Mouse (Mus musculus) MEL (cell line): ENCODE measurements around the gene Dchs2. TPM values are rescaled to one million over a fixed set of nuclear protein-coding genes. Genes with fewer than 3 reads are reported as not detected.

Source experiments
- DNase-seq: peaks from one replicate; pipeline ENCODE4 v3.0.0; 2011; ENCODE audit warnings: low read depth, low spot score
- H3K27ac ChIP-seq: 2 replicates; pipeline ENCODE4 v1.5.1; 2012; ENCODE audit warnings: low read depth, mild to moderate bottlenecking, control low read depth, low read length, moderate library complexity; ENCODE audit not compliant: control insufficient read depth
- H3K27me3 ChIP-seq, 2 experiments: fragments of 150-350 bp in 1 of 2; sonication (generic) in 1 of 2; 2 replicates each; pipeline ENCODE4 v1.6.1; 2012; ENCODE audit warnings: low read length in 2 of 2, mild to moderate bottlenecking in 2 of 2, improper control_type of control experiment in 1 of 2, moderate library complexity in 1 of 2; ENCODE audit not compliant: insufficient read depth in 2 of 2, control insufficient read depth in 1 of 2
- H3K36me3 ChIP-seq, 2 experiments: 2 replicates each; pipeline ENCODE4 v1.6.1; 2012 to 2014; ENCODE audit warnings: low read length in 2 of 2, improper control_type of control experiment in 1 of 2, inconsistent platforms in 1 of 2, mild to moderate bottlenecking in 1 of 2; ENCODE audit not compliant: insufficient read depth in 2 of 2, control insufficient read depth in 1 of 2
- H3K4me1 ChIP-seq, 2 experiments: fragments of 150-350 bp in 1 of 2; sonication (generic) in 1 of 2; 2 replicates each; pipeline ENCODE4 v1.6.1; 2012; ENCODE audit warnings: low read length in 2 of 2, improper control_type of control experiment in 1 of 2, mild to moderate bottlenecking in 1 of 2; ENCODE audit not compliant: insufficient read depth in 2 of 2, control insufficient read depth in 1 of 2
- H3K4me3 ChIP-seq, 2 experiments: fragments of 150-350 bp in 1 of 2; sonication (generic) in 1 of 2; 2 replicates each; pipeline ENCODE4 v1.5.1; 2012; ENCODE audit warnings: low read depth in 2 of 2, low read length in 2 of 2, mild to moderate bottlenecking in 2 of 2, moderate library complexity in 2 of 2, control low read depth in 1 of 2, improper control_type of control experiment in 1 of 2; ENCODE audit not compliant: control insufficient read depth in 1 of 2, insufficient read depth in 1 of 2
- H3K79me2 ChIP-seq: 2 replicates; pipeline ENCODE4 v1.6.1; 2012; ENCODE audit warnings: mild to moderate bottlenecking, low read length, moderate library complexity; ENCODE audit not compliant: control insufficient read depth, poor library complexity, insufficient read depth
- H3K9ac ChIP-seq: 2 replicates; pipeline ENCODE4 v1.6.1; 2012; ENCODE audit warnings: low read depth, mild to moderate bottlenecking, control low read depth, low read length, moderate library complexity; ENCODE audit not compliant: control insufficient read depth, poor library complexity, severe bottlenecking
- H3K9me3 ChIP-seq: fragments of 150-350 bp; sonication (generic); replicated peaks from 2 replicates; pipeline ENCODE4 v1.6.1; 2012; ENCODE audit warnings: mild to moderate bottlenecking, low read length, improper control_type of control experiment, moderate library complexity; ENCODE audit not compliant: insufficient read depth
- BHLHE40 ChIP-seq: IDR thresholded peaks from 2 replicates; pipeline ENCODE4 v1.6.1; 2012; ENCODE audit warnings: low read depth, mild to moderate bottlenecking, inconsistent platforms, low read length, improper control_type of control experiment, borderline replicate concordance
- CHD2 ChIP-seq: IDR thresholded peaks from 2 replicates; pipeline ENCODE4 v1.6.1; 2011; ENCODE audit warnings: low read length, improper control_type of control experiment
- E2F4 ChIP-seq: IDR thresholded peaks from 2 replicates; pipeline ENCODE4 v1.6.1; 2011; ENCODE audit warnings: low read depth, low read length, improper control_type of control experiment, borderline replicate concordance
- GATA1 ChIP-seq: IDR thresholded peaks from 2 replicates; pipeline ENCODE4 v1.6.1; 2011; ENCODE audit warnings: low read depth, low read length, improper control_type of control experiment
- HCFC1 ChIP-seq: IDR thresholded peaks from 2 replicates; pipeline ENCODE4 v1.6.1; 2012; ENCODE audit warnings: low read depth, mild to moderate bottlenecking, inconsistent platforms, low read length, improper control_type of control experiment, moderate library complexity
- JUND ChIP-seq: IDR thresholded peaks from 2 replicates; pipeline ENCODE4 v1.6.1; 2011; ENCODE audit warnings: low read depth, mild to moderate bottlenecking, improper control_type of control experiment, low read length
- MAFK ChIP-seq: IDR thresholded peaks from 2 replicates; pipeline ENCODE4 v1.6.1; 2011; ENCODE audit warnings: low read depth, mild to moderate bottlenecking, low read length, improper control_type of control experiment, borderline replicate concordance
- MYB ChIP-seq: IDR thresholded peaks from 2 replicates; pipeline ENCODE4 v1.6.1; 2011; ENCODE audit warnings: mild to moderate bottlenecking, low read depth, low read length, improper control_type of control experiment
- MYC ChIP-seq: IDR thresholded peaks from 2 replicates; pipeline ENCODE4 v1.6.1; 2011; ENCODE audit warnings: low read depth, mild to moderate bottlenecking, low read length, improper control_type of control experiment, moderate library complexity
- POLR2AphosphoS2 ChIP-seq: IDR thresholded peaks from 2 replicates; pipeline ENCODE4 v1.6.1; 2011; ENCODE audit warnings: low read length, improper control_type of control experiment
- POLR2AphosphoS5 ChIP-seq: IDR thresholded peaks from 2 replicates; pipeline ENCODE4 v1.6.1; 2012; ENCODE audit warnings: low read depth, borderline replicate concordance, mild to moderate bottlenecking, inconsistent platforms, low read length, moderate library complexity, mixed read lengths
- RAD21 ChIP-seq: IDR thresholded peaks from 2 replicates; pipeline ENCODE4 v1.6.1; 2011; ENCODE audit warnings: mild to moderate bottlenecking, low read depth, low read length, improper control_type of control experiment
- RCOR1 ChIP-seq: IDR thresholded peaks from 2 replicates; pipeline ENCODE4 v1.6.1; 2012; ENCODE audit warnings: low read depth, mild to moderate bottlenecking, inconsistent platforms, low read length, improper control_type of control experiment
- SMC3 ChIP-seq: IDR thresholded peaks from 2 replicates; pipeline ENCODE4 v1.6.1; 2011; ENCODE audit warnings: low read depth, low read length, improper control_type of control experiment
- TAL1 ChIP-seq: IDR thresholded peaks from 2 replicates; pipeline ENCODE4 v1.6.1; 2012; ENCODE audit warnings: mild to moderate bottlenecking, inconsistent platforms, low read length, moderate library complexity, mixed read lengths
- TCF12 ChIP-seq: IDR thresholded peaks from 2 replicates; pipeline ENCODE4 v1.6.1; 2014; ENCODE audit warnings: low read depth, mild to moderate bottlenecking, inconsistent platforms, low read length, improper control_type of control experiment, moderate library complexity
- UBTF ChIP-seq: IDR thresholded peaks from 2 replicates; pipeline ENCODE4 v1.6.1; 2012; ENCODE audit warnings: low read depth, mild to moderate bottlenecking, inconsistent platforms, low read length, improper control_type of control experiment, moderate library complexity, borderline replicate concordance; ENCODE audit not compliant: insufficient read depth
- USF1 ChIP-seq: IDR thresholded peaks from 2 replicates; pipeline ENCODE4 v1.6.1; 2014; ENCODE audit warnings: low read depth, mild to moderate bottlenecking, inconsistent platforms, low read length, improper control_type of control experiment, moderate library complexity
- USF2 ChIP-seq, 2 experiments: IDR thresholded peaks; 2 replicates each; pipeline ENCODE4 v1.6.1; 2011 to 2012; ENCODE audit warnings: improper control_type of control experiment in 2 of 2, low read length in 2 of 2, borderline replicate concordance in 1 of 2, inconsistent platforms in 1 of 2, low read depth in 1 of 2, mild to moderate bottlenecking in 1 of 2; ENCODE audit not compliant: insufficient read depth in 1 of 2
- ZMIZ1 ChIP-seq: IDR thresholded peaks from 2 replicates; pipeline ENCODE4 v1.6.1; 2012; ENCODE audit warnings: low read depth, mild to moderate bottlenecking, inconsistent platforms, low read length, improper control_type of control experiment, moderate library complexity
- ZNF384 ChIP-seq: IDR thresholded peaks from 2 replicates; pipeline ENCODE4 v1.6.1; 2012; ENCODE audit warnings: low read depth, mild to moderate bottlenecking, inconsistent platforms, low read length, improper control_type of control experiment
- polyA plus RNA-seq, 2 experiments: library from polyadenylated mRNA; stranded (reverse) in 1 of 2; unstranded in 1 of 2; fragments of >175 nt in 1 of 2; fragments of >200 nt in 1 of 2; gene quantifications; 2 replicates each; pipeline versions ENCODE4 v1.2.1 to v1.2.4; 2012; ENCODE audit warnings: low replicate concordance in 2 of 2, low read depth in 1 of 2; ENCODE audit not compliant: insufficient read length in 2 of 2, insufficient read depth in 1 of 2, missing spikeins in 1 of 2
- total RNA-seq: library from RNA; depleted of rRNA; stranded (reverse); fragments of 300-350 nt; gene quantifications from 2 replicates; pipeline ENCODE4 v1.2.3, GENCODE M21; 2012

Gene Dchs2
- total and polyA plus RNA-seq, 3 experiments = not detected

DNA sequence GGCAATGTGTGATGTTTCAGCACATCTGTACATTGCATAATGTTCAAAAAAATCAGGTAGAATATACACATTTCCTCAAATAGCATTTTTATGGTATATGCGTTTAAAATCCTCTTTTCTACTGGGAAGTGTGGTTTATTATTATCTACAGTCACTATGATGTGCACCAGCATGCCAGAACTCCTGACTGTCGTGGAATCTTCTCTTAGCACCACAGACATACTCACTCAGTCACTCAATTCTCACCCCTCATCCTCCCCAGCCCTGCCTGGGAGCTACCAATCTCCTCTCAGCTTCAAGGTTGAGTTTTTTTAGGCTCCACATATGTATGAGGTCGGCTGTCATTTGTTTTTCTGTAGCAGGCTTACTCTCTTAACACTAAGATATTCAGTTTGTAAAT is 20.8 kb downstream of the Dchs2 start:
- TF ChIP-seq MAFK = no peak
- TF ChIP-seq USF1 = no peak
- no peak for TF ChIP-seq MYC
- no peak for TF ChIP-seq UBTF
- TF ChIP-seq POLR2AphosphoS2 = no peak
- TF ChIP-seq TCF12 = no peak
- no peak for TF ChIP-seq POLR2AphosphoS5
- TF ChIP-seq MYB = no peak
- no peak for TF ChIP-seq JUND
- no peak for TF ChIP-seq GATA1
- TF ChIP-seq HCFC1 = no peak
- no peak for TF ChIP-seq RAD21
- TF ChIP-seq SMC3 = no peak
- no peak for TF ChIP-seq CHD2
- TF ChIP-seq TAL1 = no peak
- no peak for TF ChIP-seq E2F4
- no peak for TF ChIP-seq RCOR1
- no peak for TF ChIP-seq USF2 (IDR thresholded peaks at IDR 0.05; ENCODE audit: borderline replicate concordance in 1 of 2, insufficient read depth in 1 of 2, low read depth in 1 of 2, low read length in 2 of 2)
- TF ChIP-seq BHLHE40 = no peak
- TF ChIP-seq, all 39 proteins: peak for 0
- Histone ChIP-seq H3K27ac (no peak overlapping the region), H3K4me1 (no peaks in the 10 kb centered on the region), H3K9me3 (no peaks in the 10 kb centered on the region), H3K36me3 (no peaks in the 10 kb centered on the region), H3K9ac (no peak overlapping the region), H3K79me2 (no peaks in the 10 kb centered on the region), H3K27me3 (no peaks in the 10 kb centered on the region), H3K4me3 (no peak overlapping the region)
- no peak for DNase-seq

DNA sequence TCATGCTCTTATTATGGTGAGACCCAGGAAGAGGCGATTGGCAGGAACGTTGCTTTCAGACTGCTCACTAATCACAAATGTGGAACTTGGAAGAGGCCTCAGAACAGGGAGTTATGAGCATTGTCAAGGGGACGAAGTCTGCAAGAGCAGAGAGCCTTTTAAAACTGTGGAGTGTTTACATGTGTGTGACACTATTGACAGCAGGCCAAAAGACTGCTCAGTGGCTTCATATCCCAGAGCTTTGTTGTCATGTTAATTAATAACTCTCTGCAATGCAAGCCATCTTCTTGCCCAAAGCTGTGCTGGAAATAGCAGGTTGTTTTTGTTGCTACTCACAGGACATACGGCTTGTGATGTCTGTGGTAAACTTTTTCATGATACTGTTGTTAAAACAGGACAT is 27.9 kb downstream of the Dchs2 start:
- no peak overlapping the region for H3K4me3 ChIP-seq
- no peaks in the 10 kb centered on the region for H3K79me2 ChIP-seq
- no peaks in the 10 kb centered on the region for H3K9me3 ChIP-seq
- H3K36me3 ChIP-seq = no peaks in the 10 kb centered on the region
- H3K9ac ChIP-seq = no peak overlapping the region
- DNase-seq = no peak
- H3K4me1 ChIP-seq = no peaks in the 10 kb centered on the region
- H3K27ac ChIP-seq = no peak overlapping the region
- TF ChIP-seq ZMIZ1 (no peak), ZNF384 (no peak), SMC3 (no peak), UBTF (no peak)
- no peaks in the 10 kb centered on the region for H3K27me3 ChIP-seq
